Mouse (Mus musculus): Measurements from ENCODE around the gene Zfp74. TPM values are rescaled to one million over a fixed set of nuclear protein-coding genes. Genes with fewer than 3 reads are reported as not detected.

Gene Zfp74
- 10 to 100 TPM; 17.4 to 19.0 TPM for total RNA-seq (2021)
- long read RNA-seq, experiment 1, partial matches to known transcripts: 0 of 16 reads
- long read RNA-seq, experiment 1, other reads (novel, unspliced or antisense): 14 of 16 reads
- long read RNA-seq, experiment 2, partial matches to known transcripts: 0 of 5 reads
- long read RNA-seq, experiment 2, other reads (novel, unspliced or antisense): 4 of 5 reads

GRCm38 (mm10) chr7:29953513-29954401 is at the start of gene Zfp74:
Zfp74 (minus strand) TSS chr7:29954089.
- intact Hi-C loops (cut with DNase I): loop anchor here (1.0 to 5.0 kb wide), 4 partner anchors 29 to 139 kb away; partner anchors contain the start of genes Gm26920, Zfp14, Zfp260 and Zfp383
- Histone ChIP-seq H3K27ac (peak within 1 kb of the TSS; percentile 96), H3K4me3 (peak within 1 kb of the TSS; percentile 88)
- DNase-seq (ENCODE audit: extremely low spot score in 1 of 2, low spot score in 2 of 2): peak; percentile 73 to 74
- peak; percentile 30; the same call in 1 of the 2 replicates for TF ChIP-seq CTCF (IDR thresholded peaks at IDR 0.05)

- DNase-seq (ENCODE audit: extremely low spot score in 1 of 2, low spot score in 2 of 2): no peak
- TF ChIP-seq CTCF (IDR thresholded peaks at IDR 0.05): no peak
- Histone ChIP-seq H3K27ac (no peak overlapping the region), H3K4me3 (no peak overlapping the region)
- intact Hi-C loops (cut with DNase I): no loop called here
Measured at GRCm38 (mm10) chr7:30000601-30001000, 46.7 kb upstream of the Zfp74 start.

GRCm38 (mm10) chr7:29995134-29995533 is 41.2 kb upstream of the Zfp74 start:
- no peak for TF ChIP-seq CTCF (IDR thresholded peaks at IDR 0.05)
- intact Hi-C loops (cut with DNase I): no loop called here
- Histone ChIP-seq H3K27ac (no peak overlapping the region), H3K4me3 (no peak overlapping the region)
- no peak for DNase-seq (ENCODE audit: extremely low spot score in 1 of 2, low spot score in 2 of 2)

GRCm38 (mm10) chr7:29993340-29993739 is 39.5 kb upstream of the Zfp74 start:
- no peak for DNase-seq (ENCODE audit: extremely low spot score in 1 of 2, low spot score in 2 of 2)
- intact Hi-C loops (cut with DNase I): no loop called here
- no peak overlapping the region for H3K4me3 ChIP-seq
- no peak for TF ChIP-seq CTCF (IDR thresholded peaks at IDR 0.05)
- no peak overlapping the region for H3K27ac ChIP-seq

- intact Hi-C loops (cut with DNase I): no loop called here
- no peak for TF ChIP-seq CTCF (IDR thresholded peaks at IDR 0.05)
- Histone ChIP-seq H3K27ac (no peak overlapping the region), H3K4me3 (no peak overlapping the region)
- no peak for DNase-seq (ENCODE audit: extremely low spot score in 1 of 2, low spot score in 2 of 2)
Measured at GRCm38 (mm10) chr7:29992698-29993097, 38.8 kb upstream of the Zfp74 start.

- intact Hi-C loops (cut with DNase I): no loop called here
- H3K27ac ChIP-seq: no peak overlapping the region
- DNase-seq (ENCODE audit: extremely low spot score in 1 of 2, low spot score in 2 of 2): no peak
- H3K4me3 ChIP-seq: no peak overlapping the region
- TF ChIP-seq CTCF (IDR thresholded peaks at IDR 0.05): no peak
Measured at GRCm38 (mm10) chr7:29989031-29989430, 35.1 kb upstream of the Zfp74 start.

- Histone ChIP-seq H3K4me3 (no peak overlapping the region), H3K27ac (no peak overlapping the region)
- intact Hi-C loops (cut with DNase I): no loop called here
- no peak for TF ChIP-seq CTCF (IDR thresholded peaks at IDR 0.05)
- no peak for DNase-seq (ENCODE audit: extremely low spot score in 1 of 2, low spot score in 2 of 2)
Measured at GRCm38 (mm10) chr7:29987551-29987950, 33.7 kb upstream of the Zfp74 start.

- TF ChIP-seq CTCF (IDR thresholded peaks at IDR 0.05): no peak
- intact Hi-C loops (cut with DNase I): no loop called here
- Histone ChIP-seq H3K27ac (no peak overlapping the region), H3K4me3 (no peak overlapping the region)
- DNase-seq (ENCODE audit: extremely low spot score in 1 of 2, low spot score in 2 of 2): no peak
Measured at GRCm38 (mm10) chr7:29986101-29986500, 32.2 kb upstream of the Zfp74 start.

- peak within 1 kb of the TSS; percentile 81 for H3K27ac ChIP-seq
- peak; percentile 88 for DNase-seq (ENCODE audit: extremely low spot score in 1 of 2, low spot score in 2 of 2)
- peak; percentile 71 for TF ChIP-seq CTCF (IDR thresholded peaks at IDR 0.05)
- peak within 1 kb of the TSS; percentile 92 for H3K4me3 ChIP-seq
- intact Hi-C loops (cut with DNase I): loop anchor here (2.0 kb wide), 2 partner anchors 29 to 165 kb away; partner anchors contain the start of gene Zfp74
Measured at GRCm38 (mm10) chr7:29983690-29984380, 29.9 kb upstream of the Zfp74 start, which contains the start of gene Zfp568. Zfp568 (plus strand) TSS chr7:29983955.

- peak overlapping the region; percentile 92 for H3K4me3 ChIP-seq
- peak overlapping the region; percentile 81 for H3K27ac ChIP-seq
- DNase-seq (ENCODE audit: extremely low spot score in 1 of 2, low spot score in 2 of 2): no peak
- TF ChIP-seq CTCF (IDR thresholded peaks at IDR 0.05): no peak
- intact Hi-C loops (cut with DNase I): loop anchor here (2.0 kb wide), 2 partner anchors 29 to 165 kb away; partner anchors contain the start of gene Zfp74
Measured at GRCm38 (mm10) chr7:29983340-29983689, 29.4 kb upstream of the Zfp74 start.

- Histone ChIP-seq H3K4me3 (peak overlapping the region; percentile 92), H3K27ac (peak overlapping the region; percentile 81)
- no peak for TF ChIP-seq CTCF (IDR thresholded peaks at IDR 0.05)
- no peak for DNase-seq (ENCODE audit: extremely low spot score in 1 of 2, low spot score in 2 of 2)
- intact Hi-C loops (cut with DNase I): loop anchor here (2.0 kb wide), 2 partner anchors 28 to 164 kb away; partner anchors contain the start of gene Zfp74
Measured at GRCm38 (mm10) chr7:29982931-29983330, 29.0 kb upstream of the Zfp74 start.

All from left cerebral cortex, adult 2 months (tissue).